Mouse (Mus musculus) hindbrain, embryonic 16.5 days (tissue): ENCODE data around the gene Ereg. TPM values are rescaled to one million over a fixed set of nuclear protein-coding genes. Genes with fewer than 3 reads are reported as not detected.

Source experiments
- ATAC-seq: fragments of 200-750 bp; cut with Nextera tagmentation; 2 replicates; pipeline ENCODE4 v1.8.0; 2017; ENCODE audit warnings: moderate TSS enrichment, moderate library complexity
- H3K27ac ChIP-seq: fragments of 300-500 bp; sonication (generic); 2 replicates; pipeline ENCODE4 v1.5.1; 2014; ENCODE audit warnings: low read depth, mild to moderate bottlenecking, control low read depth, low read length, moderate library complexity
- H3K27me3 ChIP-seq: fragments of 300-500 bp; sonication (generic); replicated peaks from 2 replicates; pipeline ENCODE4 v1.6.1; 2014; ENCODE audit warnings: low read length; ENCODE audit not compliant: control insufficient read depth, insufficient read depth
- H3K36me3 ChIP-seq: fragments of 300-500 bp; sonication (generic); 2 replicates; pipeline ENCODE4 v1.6.1; 2014; ENCODE audit warnings: mild to moderate bottlenecking, low read length, moderate library complexity, mixed read lengths; ENCODE audit not compliant: control insufficient read depth, insufficient read depth
- H3K4me1 ChIP-seq: fragments of 300-500 bp; sonication (generic); 2 replicates; pipeline ENCODE4 v1.6.1; 2014; ENCODE audit warnings: low read depth, low read length; ENCODE audit not compliant: control insufficient read depth, insufficient read depth
- H3K4me2 ChIP-seq: fragments of 300-500 bp; sonication (generic); 2 replicates; pipeline ENCODE4 v1.6.1; 2014; ENCODE audit warnings: mild to moderate bottlenecking, low read length, control low read depth, moderate library complexity
- H3K4me3 ChIP-seq: fragments of 300-500 bp; sonication (generic); 2 replicates; pipeline ENCODE4 v1.5.1; 2014; ENCODE audit warnings: mild to moderate bottlenecking, low read length, control low read depth, moderate library complexity
- H3K9ac ChIP-seq: fragments of 300-500 bp; sonication (generic); 2 replicates; pipeline ENCODE4 v1.6.1; 2014; ENCODE audit warnings: low read depth, mild to moderate bottlenecking, control low read depth, low read length, moderate library complexity
- H3K9me3 ChIP-seq: fragments of 300-500 bp; sonication (generic); 2 replicates; pipeline ENCODE4 v1.6.1; 2014; ENCODE audit warnings: mild to moderate bottlenecking, low read length, moderate library complexity; ENCODE audit not compliant: control insufficient read depth
- WGBS: fragments of 180-500 bp; shearing (Covaris S2); extraction: QIAGEN DNeasy Blood & Tissue Kit; methylation state at CpG from one replicate; pipeline ENCODE4 v1.1.7; 2014; 5-methylcytosine and 5-hydroxymethylcytosine counted together
- polyA plus RNA-seq: library from polyadenylated mRNA; unstranded; fragments of >200 nt; fragmentation: Nextera tagmentation; extraction: Ambion mirVana; gene quantifications from 2 replicates; pipeline ENCODE4 v1.2.1, GENCODE M21; 2015

The Ereg gene
- polyA plus RNA-seq, 1 experiment from 2014 or later: not detected

GRCm38 (mm10) chr5:91124140-91124539 lies 49.7 kb downstream of the Ereg start:
- no peaks in the 10 kb centered on the region for H3K36me3 ChIP-seq
- ATAC-seq: no peak
- H3K27ac ChIP-seq: no peak overlapping the region
- H3K9ac ChIP-seq: no peak overlapping the region
- WGBS: 90% methylated on average over 2 of the region's 2 CpGs
- no peaks in the 10 kb centered on the region for H3K9me3 ChIP-seq
- no peak overlapping the region for H3K4me3 ChIP-seq
- no peaks in the 10 kb centered on the region for H3K4me1 ChIP-seq
- no peaks in the 10 kb centered on the region for H3K27me3 ChIP-seq
- H3K4me2 ChIP-seq: no peak overlapping the region

- H3K36me3 ChIP-seq: no peaks in the 10 kb centered on the region
- no peak for ATAC-seq
- WGBS: 81% methylated on average over 1 of the region's 1 CpGs
- H3K9me3 ChIP-seq: no peaks in the 10 kb centered on the region
- no peak overlapping the region for H3K4me2 ChIP-seq
- H3K27ac ChIP-seq: no peak overlapping the region
- H3K9ac ChIP-seq: no peak overlapping the region
- no peaks in the 10 kb centered on the region for H3K4me1 ChIP-seq
- H3K4me3 ChIP-seq: no peak overlapping the region
- no peaks in the 10 kb centered on the region for H3K27me3 ChIP-seq
These were observed 52.2 kb downstream of the Ereg start for GRCm38 (mm10) chr5:91126623-91127022.

GRCm38 (mm10) chr5:91134961-91135360 lies 60.5 kb downstream of the Ereg start:
- Histone ChIP-seq H3K9ac (no peak overlapping the region), H3K27ac (no peak overlapping the region), H3K9me3 (no peaks in the 10 kb centered on the region), H3K4me3 (no peak overlapping the region), H3K4me1 (no peaks in the 10 kb centered on the region; the same call in 1 of the 2 replicates), H3K4me2 (no peak overlapping the region), H3K27me3 (peaks cover 4% of the 10 kb centered on the region; the same call in 1 of the 2 replicates), H3K36me3 (no peaks in the 10 kb centered on the region)
- 48% methylated on average over 1 of the region's 1 CpGs for WGBS
- no peak for ATAC-seq

- H3K9ac ChIP-seq: peak overlapping the region; percentile 72; the same call in 1 of the 2 replicates
- ATAC-seq: peak; percentile 10; the same call in 1 of the 2 replicates
These were observed 64.5 kb downstream of the Ereg start for GRCm38 (mm10) chr5:91138970-91139369.

GRCm38 (mm10) chr5:91139446-91139873 lies 65.0 kb downstream of the Ereg start, which contains the start of gene Areg:
Areg (plus strand) TSS chr5:91139599.
- H3K36me3 ChIP-seq: no peaks in the 10 kb centered on the region
- peak within 1 kb of the TSS; percentile 98 for H3K4me2 ChIP-seq
- no peaks in the 10 kb centered on the region; the same call in 1 of the 2 replicates for H3K4me1 ChIP-seq
- H3K9ac ChIP-seq: peak within 1 kb of the TSS; percentile 72
- H3K27me3 ChIP-seq: peaks cover 13% of the 10 kb centered on the region
- no peaks in the 10 kb centered on the region for H3K9me3 ChIP-seq
- under 1% methylated on average over 37 of the region's 44 CpGs for WGBS
- peak within 1 kb of the TSS; percentile 75 for H3K4me3 ChIP-seq
- H3K27ac ChIP-seq: no peak within 1 kb of the TSS
- ATAC-seq: peak; percentile 95

More at GRCm38 (mm10) chr5:91138970-91139369, 64.5 kb downstream of the Ereg start:
- Histone ChIP-seq H3K27me3 (peaks cover 13% of the 10 kb centered on the region), H3K9me3 (no peaks in the 10 kb centered on the region), H3K4me1 (no peaks in the 10 kb centered on the region; the same call in 1 of the 2 replicates), H3K4me3 (peak overlapping the region; percentile 75), H3K27ac (no peak overlapping the region), H3K4me2 (peak overlapping the region; percentile 98), H3K36me3 (no peaks in the 10 kb centered on the region)
- WGBS: 3% methylated on average over 7 of the region's 7 CpGs

GRCm38 (mm10) chr5:91140896-91141448 lies 66.5 kb downstream of the Ereg start:
- peaks cover 13% of the 10 kb centered on the region for H3K27me3 ChIP-seq
- H3K4me1 ChIP-seq: no peaks in the 10 kb centered on the region; the same call in 1 of the 2 replicates
- no peak overlapping the region for H3K27ac ChIP-seq
- H3K4me2 ChIP-seq: no peak overlapping the region
- no peaks in the 10 kb centered on the region for H3K9me3 ChIP-seq
- no peak for ATAC-seq
- no peaks in the 10 kb centered on the region for H3K36me3 ChIP-seq
- no peak overlapping the region for H3K4me3 ChIP-seq
- WGBS: 48% methylated on average over 13 of the region's 13 CpGs
- no peak overlapping the region for H3K9ac ChIP-seq

Other genes with a start within 250 kb of the Ereg start
- gene Cxcl1, start 183.4 kb upstream of the Ereg start, polyA plus RNA-seq: 0.41 and 0.64 TPM in 2 replicates
- gene Cxcl2, start 170.8 kb upstream of the Ereg start, polyA plus RNA-seq: not detected in 2 replicates
- 59.4 and 61.8 TPM in 2 replicates for gene Mthfd2l, start 143.5 kb upstream of the Ereg start, polyA plus RNA-seq
- 0.17 TPM in 1 of 2 replicates, not detected in the other for gene Epgn, start 47.2 kb upstream of the Ereg start, polyA plus RNA-seq
- gene Areg, start 65.0 kb downstream of the Ereg start, polyA plus RNA-seq: 0.71 and 0.81 TPM in 2 replicates